Mouse (Mus musculus) frontal cortex, postnatal 10 days (tissue): ENCODE data around the gene Tex44.

Source experiments
- DNase-seq, 2 experiments: peaks; one replicate each; pipeline ENCODE4 v3.0.0; 2022; ENCODE audit warnings: low spot score in 2 of 2, mixed read lengths in 1 of 2

The Tex44 gene

DNA sequence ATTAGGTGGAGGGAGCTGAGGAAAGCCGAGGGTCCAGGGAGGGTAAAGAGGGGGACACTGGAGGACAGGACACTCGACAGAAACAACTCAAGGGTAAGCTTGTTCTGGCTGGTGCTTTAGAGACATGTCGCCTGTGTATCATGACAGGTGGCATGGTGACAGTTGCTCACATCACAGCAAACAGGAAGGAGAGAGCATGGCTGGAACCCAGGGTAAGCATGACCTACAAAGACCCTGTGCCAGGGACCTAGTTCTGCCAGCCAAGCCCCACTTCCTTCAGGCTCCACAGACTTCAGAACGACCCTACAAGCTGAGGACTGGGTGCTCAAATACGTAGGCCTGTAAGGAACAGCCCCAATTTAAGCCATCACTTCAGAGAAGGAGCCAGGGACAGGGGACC lies 2.2 kb upstream of the Tex44 start:
- DNase-seq: no peak

DNA sequence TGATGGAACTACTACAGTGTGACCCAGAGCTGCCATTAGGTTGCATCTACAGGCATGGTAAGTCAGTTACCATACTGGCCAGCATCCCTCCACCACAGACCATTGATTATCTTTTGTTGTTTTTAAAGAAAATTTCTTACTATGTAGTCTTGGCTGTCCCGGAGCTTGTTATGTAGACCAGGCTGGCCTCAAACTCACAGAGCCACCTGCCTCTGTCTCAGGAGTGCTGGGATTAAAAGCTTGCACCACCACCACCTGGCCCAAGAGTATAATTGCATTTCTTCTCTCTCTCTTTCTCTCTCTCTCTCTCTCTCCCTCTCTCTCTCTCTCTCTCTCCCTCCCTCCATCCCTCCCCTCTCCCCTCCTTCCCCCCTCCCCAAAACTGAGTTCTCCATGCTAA lies 1.8 kb upstream of the Tex44 start:
- DNase-seq: no peak

DNA sequence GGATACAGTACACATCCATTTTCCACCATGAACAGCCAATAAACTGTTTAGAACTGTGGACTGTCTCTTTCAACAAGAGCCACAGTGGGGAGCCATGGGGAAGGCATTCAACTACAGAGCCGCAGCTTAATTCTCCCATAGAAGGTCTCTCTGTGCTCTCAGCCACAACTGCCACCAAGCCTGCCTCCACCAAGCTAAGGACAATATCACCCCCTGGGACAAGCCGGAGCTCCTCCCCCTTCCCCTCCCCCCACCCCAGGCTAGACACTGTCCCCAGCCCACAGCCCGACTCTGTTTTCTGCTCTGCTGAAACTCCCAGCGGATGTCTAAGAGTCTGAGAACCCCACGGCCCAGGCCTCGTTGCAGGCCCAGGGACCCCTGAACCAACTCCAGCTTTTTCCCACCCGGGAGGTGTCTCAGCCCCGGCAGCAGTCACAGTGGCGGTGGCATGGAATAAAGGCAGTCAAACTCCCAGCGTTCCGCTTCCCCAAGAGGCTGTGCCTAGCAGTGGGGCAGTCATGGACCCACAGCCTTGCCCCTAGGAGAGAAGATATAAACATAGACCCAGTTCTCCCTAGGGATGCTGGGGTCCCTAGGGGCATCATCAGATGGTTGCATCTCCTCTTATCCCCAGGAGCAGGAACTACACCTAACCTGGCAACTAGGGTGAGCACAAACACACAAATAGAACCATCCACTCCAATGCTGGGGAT lies 1.1 kb upstream of the Tex44 start:
- no peak for DNase-seq

DNA sequence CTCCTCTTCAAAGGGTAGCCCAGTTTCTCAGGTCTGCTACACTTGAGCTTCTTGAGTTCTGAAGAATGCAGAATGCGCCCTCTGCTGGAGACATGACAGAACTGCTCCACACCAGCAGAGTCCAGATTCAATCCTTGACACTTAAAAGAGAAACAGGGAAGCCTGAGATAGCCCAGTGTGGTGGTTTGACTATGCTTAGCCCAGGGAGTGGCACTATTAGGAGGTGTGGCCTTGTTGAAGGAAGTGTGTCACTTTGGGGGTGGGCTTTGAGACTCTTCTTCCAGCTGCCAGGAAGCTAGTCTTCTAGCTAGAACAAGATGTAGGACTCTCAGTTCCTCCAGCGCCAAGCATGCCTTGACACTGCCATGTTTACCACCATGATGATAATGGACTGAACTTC lies 3.9 kb downstream of the Tex44 start:
- peak; percentile 58 to 78 for DNase-seq

DNA sequence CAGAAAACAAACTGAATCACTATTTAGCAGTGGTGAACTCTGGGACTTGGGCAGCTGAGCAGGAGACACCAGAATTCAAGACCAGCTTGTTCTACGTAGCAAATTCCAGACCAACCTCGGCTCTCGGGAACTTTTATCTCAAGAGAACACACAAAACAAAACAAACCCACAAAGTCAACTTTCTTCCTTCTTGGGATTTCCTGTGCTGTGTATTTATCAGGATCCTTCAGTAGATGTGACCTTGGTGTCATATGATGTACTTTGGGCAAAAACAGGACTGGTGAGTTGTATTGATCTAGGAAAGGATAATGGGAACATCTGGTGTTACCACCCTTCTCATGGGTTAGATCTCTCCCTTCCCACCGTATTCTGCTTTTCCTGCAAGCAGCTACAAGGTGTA lies 6.6 kb downstream of the Tex44 start:
- no peak for DNase-seq

DNA sequence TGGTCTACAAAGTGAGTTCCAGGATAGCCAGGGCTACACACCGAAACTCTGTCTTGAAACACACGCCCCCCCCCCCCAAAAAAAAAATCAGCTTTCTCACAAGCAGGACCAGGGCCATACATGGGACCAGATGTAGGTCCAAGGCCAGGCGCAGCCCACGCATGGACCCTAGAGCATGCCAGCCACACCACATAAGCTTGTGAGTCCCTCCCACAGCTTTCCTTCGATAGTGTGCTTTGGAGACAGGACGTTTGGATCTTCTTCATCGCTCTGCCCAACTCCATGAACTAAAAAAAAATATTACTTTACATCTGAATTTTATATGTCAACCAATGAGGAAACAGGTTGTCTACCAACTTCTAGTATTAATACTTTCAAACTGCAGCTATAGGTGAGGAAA lies 7.2 kb downstream of the Tex44 start:
- DNase-seq: no peak

DNA sequence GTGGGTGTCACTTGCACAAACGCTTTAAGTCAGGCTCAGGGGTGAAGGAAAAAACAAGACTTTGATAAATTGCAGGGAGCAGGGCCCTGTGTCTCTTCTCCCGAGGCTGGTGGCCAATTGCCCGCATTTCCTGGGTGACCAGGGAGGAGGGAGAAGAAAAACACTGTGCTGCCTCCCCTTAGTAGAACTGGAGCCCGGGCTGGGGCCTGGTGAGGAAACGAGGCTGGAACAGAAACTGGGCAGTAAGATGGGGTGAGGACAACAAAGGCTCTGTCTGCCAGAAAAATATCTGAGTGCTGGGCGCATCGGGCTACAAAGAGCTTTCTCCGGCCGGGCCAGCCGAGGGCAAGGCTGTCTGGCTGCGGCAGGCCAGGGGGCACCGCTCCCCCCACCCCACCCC lies 7.9 kb downstream of the Tex44 start:
- DNase-seq: peak in 1 of 2 experiments; percentile 74

DNA sequence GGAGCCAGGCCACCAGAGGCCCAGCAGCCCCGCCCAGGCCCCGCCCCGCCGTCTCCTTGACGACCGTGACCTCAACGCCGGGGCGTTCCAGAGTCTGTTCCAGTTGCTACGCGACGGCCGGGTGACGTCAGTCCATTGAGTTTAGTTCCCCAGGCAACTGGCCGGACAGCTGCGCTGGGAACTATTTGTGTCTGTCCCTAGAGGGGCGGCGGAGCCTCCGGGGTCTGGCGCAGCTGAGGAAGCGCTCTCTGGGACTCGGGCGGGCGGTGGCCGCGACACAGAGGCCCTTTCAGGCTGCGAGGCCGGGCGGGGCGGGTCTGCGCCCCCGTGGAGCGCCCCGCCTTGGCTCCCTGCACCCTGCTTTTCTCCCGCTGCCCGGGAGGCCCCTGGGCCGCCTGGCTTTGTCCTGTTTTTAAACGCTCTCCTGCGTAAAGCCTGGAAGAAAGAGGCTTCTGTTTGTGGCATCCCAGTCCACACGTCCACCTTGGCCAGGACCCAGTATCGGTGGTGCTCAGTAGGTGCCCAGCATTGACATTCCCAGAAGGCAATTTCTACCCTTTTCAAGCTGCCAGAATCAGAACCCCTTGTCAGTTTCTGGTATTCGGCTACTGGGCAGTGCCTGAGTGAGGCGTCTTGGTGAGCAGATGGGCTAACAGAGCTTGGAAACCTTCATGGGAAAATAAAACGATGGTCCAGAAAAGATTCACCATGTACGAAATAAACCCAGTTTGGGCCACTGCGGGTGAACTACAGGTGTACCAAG lies 8.5 kb downstream of the Tex44 start:
- DNase-seq: peak; percentile 98 to 99

DNA sequence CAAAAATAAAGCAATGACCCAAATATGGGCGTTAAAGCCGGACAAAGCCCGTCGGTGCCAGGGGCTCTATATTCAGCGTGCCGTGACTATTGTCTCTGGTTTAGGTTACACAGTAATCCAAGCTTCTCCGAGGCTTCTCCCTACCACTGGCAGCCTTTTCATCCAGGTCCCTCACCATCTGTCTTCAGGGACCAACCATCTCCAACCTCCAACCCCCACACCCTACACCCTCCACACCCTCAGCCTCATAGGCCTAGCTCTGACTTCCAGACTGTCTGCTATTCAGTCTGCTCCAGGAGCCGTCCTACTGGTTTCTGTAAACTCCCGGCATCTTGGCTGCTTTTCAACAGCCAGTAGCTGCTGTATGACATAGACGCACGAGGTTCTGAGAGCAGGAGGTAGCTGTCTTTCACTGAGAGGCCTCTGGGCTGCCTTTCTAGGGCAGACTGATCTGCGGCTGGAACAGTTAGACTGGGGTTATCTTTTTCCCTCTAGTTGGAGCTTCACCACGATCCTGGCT lies 9.2 kb downstream of the Tex44 start:
- peak in 1 of 2 experiments; percentile 66 for DNase-seq

DNA sequence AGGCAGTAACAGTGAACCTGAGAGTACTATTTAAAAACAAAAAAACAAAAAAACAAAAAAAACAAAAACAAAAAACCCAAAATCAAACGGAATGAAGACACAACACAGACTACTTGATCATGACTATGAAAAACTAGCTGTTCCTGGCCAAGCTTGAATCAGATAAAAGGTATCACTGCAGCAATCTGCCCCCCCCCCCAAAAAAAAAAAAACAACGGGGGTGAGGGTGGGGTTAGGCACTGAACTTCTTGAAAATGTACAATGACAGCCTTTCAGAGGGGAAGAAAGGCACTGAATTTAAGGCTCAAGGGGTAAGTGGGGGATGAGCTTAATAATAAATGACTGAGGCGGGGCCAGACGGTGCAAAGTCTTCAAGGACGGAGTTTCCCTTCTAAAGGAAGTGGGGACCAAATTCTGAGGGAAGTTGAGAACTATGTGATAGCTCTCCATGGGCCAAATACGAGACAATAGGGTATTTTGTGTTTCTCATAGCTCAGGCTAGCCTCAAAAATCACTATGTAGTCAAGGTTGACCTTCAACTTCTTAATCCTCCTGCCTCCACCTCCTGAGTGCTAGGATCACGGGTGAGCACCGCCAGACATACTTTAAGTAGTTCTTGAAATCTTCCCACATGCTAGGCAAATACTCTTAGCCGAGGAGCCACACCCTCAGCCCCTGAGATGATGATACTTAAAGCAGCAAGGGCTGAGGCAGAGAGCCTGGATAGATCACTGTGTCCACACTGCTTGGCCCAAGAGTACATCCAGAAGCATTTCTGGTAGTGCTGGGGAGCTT lies 11.3 kb downstream of the Tex44 start:
- DNase-seq: no peak

DNA sequence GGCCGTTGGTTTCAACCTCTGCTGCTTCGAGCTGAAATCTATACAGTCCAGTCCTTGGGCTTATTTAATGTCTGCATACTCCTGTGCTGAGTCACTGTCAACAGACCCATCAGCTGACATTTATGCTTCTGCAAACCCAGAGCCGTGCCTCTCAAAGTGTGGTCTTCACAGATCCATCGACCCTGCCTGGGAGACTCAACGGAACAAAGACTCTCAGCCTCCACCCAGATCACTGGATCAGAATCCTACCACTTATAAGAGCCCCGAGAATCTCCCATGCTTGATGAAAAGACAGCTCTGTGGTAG lies 11.8 kb downstream of the Tex44 start:
- no peak for DNase-seq

DNA sequence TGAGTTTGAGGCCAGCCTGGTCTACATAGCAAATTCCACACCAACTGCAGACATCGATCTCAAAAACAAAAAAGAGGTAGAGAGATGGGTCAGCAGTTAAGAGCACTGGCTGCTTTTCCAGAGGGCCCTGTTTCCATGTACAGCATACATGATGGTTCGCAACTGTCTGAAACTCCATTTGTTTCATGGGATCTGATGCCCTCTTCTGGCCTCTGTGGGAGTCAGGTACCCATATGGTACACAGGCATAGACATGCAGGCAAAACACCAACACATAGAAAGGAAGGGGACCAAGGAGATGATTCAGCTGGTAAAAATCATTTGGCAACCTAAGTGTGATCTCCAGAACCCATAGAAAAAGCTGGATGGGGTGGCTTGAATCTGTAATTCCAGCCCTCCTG lies 12.4 kb downstream of the Tex44 start:
- DNase-seq: no peak

DNA sequence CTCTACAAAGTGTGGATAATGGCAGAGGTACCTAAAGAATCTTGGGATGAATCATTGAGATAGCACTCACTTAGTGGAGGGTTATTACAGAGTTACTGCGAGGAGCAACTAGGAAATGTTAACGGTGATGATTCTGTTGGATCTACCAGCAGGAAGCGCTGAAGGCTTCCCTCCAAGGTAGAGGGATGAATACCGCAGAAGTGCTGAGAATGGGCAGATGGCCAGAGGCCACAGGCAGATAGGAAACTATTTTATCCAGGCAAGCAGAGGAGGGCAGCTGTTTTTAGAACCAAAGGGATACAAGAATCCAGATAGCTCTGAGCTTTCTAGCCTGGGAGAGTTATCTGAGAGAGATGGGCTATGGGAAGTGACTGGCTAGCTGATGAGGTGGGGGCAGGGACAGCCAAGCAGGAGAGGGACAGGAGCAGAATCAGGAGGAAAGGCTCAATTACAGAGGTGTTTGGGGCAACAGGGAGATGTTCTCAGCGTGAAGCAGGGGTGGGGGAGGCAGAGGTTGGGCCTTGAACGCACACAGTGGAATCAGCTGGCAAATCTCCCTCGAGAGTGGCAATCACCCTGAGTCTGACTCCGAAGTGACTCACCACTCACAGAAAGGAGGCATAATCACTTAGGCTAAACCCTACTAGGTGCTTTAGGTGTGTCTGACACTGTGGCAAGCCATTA lies 13.5 kb downstream of the Tex44 start:
- DNase-seq: no peak

DNA sequence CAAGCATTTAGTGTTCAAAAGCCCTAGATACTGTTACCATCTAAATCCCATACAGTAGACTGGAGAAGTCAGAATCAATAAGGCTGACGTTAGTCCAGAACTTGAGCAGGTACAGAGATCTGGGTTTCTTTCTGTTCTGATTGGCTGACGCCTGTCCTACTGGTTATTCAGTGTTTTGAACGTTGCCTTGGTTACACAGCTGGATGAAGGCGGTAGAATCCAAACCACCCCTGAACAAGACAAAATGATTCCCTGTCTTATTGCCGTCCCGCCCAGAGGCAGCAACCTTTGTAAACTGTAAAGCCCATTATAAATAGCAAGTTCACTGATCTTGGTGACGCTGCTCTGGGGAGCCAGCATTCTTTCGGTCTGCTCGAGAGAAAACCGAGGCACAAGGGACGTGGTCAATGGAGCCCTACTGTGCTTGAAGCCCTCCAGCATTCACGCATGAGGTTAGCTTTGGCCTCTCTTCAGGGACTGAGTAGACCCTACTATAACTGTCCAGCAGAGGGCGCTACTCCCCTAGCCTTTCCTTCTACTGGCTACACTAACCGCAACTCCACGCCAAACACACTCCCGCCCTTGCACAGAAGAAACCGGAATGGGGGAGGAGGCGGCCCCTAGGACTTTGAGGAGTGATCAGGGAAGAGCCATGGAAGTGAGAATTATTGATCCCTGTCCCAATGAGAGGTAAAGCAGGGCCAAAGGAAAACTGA lies 14.2 kb downstream of the Tex44 start:
- DNase-seq: peak; percentile 84 to 92

DNA sequence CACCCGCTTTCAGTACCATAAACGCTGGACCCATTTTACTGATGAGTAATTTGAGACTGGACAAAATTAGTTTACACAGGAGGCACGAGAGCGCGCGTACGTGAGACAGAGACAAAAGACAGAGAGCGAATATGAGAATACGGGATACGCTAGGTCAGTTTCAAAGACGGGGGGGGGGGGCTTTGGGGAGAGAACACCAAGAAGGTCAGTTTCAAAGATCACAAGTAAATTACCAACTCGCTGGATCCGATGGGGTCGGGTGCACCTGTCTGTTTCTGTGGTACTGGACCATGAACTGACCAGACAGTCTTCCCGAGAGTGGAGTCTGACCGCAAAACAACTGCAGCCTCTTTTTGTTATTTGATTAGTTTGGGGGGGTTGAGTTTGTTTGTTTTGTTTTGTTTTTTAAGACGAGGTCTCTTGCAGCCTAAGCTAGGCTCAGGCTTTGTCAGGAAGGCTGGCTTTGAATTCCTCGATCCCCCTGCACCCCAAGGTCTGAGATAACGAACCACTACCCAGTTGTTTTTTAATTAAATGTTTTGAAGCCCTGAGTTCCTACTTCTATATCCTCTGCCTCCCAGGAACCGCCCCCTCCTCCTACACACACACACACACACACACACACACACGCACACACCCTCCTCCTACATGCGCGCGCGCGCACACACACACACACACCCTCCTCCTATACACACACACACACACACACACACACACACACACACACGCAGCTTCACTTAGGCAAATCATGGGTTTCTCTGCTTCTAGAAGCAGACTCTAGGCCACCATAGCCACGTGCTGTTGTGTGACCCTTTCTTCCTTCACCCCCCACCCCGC lies 15.0 kb downstream of the Tex44 start:
- peak; percentile 50 to 68 for DNase-seq

DNA sequence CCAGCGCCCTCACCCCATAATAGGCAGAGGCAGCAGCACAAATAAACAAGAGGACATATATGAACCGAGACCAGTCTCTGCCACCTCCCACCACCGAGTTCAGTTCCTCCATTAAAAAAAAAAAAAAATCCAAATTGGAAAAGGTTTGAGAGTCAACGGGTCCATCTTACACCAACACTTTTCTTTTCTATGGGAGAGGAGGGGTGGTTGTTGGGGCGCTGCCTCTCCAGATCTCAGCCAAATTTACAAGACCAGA lies 15.5 kb downstream of the Tex44 start:
- no peak for DNase-seq

DNA sequence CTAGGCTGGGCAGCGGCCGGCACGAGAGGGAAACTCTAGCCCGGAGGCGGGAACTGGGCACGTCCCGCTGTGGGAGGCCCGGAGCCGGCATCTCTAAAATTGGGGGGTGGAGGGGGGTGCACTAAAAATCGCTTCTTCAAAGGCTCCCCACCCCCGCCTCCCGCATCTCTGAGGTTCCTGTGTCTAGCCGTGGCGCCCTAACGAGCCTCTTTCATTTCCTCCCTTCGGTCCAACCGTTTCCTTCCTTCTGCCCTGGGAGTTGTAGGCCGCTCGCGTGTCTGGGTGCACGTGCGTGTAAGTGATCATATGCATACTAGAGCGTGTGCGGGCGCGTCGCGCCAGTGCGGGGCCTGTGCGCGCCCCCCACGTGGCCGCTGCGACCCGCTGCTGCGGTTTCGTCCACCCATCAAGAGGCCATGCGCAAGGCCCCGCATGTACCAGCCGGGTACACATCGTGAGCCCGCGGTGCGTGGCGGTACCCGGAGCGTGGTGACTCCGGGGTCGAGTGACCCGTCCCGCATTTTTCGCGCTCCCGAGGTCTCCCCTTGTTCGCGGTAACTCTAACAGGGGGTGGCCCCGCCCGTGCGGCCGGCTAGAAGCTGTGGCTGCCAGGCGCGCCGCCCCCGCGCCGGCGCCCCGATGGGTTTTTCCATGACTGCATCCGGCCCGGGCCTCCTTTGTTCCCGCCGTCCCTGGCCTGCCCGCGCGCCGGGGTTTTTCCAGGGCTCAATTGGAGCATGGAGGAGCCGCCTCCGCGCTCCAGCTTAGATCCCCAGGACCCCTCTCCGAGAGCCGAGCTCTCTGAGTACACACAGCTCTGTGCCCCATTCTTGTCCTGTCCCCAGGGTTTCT lies 16.1 kb downstream of the Tex44 start:
- peak; percentile 78 to 84 for DNase-seq

DNA sequence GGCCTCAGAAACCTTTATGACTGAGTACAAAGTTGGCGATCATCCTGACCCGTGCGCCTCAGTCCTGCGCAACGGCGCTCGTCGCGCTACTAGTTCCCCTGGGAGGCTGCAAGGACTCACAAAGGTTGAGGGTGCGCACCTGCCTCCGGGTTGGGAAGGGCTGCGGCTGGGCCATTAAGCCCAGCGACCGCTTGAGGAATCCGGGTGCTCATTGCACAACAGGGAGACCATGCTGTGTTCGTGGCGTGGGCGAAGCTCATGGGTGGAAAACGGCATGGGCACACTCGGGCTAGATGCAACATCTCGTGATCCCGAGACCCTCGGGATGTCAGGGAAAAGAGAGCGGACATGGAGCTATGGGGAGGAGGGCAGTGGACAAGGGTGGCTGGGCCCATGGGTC lies 16.7 kb downstream of the Tex44 start:
- DNase-seq: no peak

DNA sequence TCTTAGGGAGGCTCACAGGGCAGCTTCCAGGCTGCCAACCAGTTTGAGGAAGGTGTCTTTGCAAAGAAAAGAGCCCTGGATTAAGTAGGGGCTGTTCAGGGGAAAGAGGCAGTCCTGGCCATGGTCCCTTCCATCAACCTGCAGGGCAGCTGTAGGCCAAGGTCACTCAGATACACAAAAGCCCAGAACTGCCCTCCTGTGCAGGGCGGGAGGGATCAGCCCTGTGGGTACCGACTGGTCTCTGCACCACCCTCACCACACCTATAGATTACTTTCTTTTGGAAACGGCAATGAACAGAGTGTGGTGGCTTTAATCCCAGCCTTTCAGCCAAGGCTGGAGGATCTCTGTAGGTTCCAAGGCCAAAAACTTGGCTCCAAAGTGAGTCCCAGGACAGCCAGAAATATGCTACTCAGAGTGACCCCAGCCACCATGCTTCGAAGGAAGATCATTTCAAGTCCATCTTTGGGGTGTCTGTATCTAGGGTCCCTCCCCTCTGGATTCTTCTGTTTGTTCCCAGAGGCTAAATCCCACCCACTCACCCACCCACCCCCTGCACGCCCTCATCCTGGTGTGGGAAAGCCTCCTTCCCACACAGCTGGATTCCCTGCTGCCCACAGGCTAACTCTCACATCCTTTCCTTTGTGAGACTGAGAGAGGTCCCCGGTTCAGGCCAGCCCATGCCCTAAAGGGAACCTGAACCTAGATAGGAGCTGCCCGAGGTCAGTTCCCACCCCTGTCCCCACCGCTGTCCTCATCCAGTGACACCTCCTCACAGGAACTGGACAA lies 17.4 kb downstream of the Tex44 start:
- no peak for DNase-seq
